In the genomic region with DNA sequence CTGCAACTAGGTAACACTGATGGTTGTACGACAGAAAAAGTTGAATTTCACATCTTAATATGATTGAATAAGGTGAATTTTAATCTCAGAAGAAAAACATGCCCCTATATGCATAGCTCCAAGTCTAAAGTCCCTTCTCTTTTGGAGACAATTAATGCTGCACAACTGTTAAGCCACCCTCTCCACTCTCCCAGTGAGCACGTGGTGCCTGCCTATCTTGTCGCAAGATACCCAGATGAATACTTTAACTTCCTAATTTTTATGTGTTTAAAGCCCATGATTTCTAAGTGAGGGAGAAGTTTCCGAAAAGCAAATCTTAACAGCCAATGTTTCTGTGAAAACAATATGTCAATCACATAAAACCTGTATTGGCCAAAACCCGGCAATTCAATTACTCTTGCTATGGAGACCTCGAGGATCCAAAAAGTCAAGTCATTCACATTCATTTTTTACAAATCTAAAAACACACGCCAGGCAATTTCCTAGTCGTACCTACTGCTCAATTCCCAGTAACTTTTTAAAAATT, we compare ENCODE assay signal across 8 mouse cellular contexts. TPM values are rescaled to one million over a fixed set of nuclear protein-coding genes. Genes with fewer than 3 reads are reported as not detected.
DNase-seq lines count a peak whose midpoint lies in the region; ATAC-seq and TF ChIP-seq lines count a peak whose summit lies in the region.

No protein-coding gene starts in this region.

- H3K4me1 ChIP-seq in erythroblast, embryonic 14.5 days (ENCODE audit: control insufficient read depth): peaks cover 38% of the 10 kb centered on the region
- H3K4me1 ChIP-seq in G1E (ENCODE audit: insufficient read depth, low read depth, low read length): peaks cover 33% of the 10 kb centered on the region
- peaks cover 16% of the 10 kb centered on the region for H3K4me1 ChIP-seq in heart, postnatal 0 days (ENCODE audit: control insufficient read depth, insufficient read depth)

- no peak for DNase-seq in G1E (ENCODE audit: low spot score)
- DNase-seq in heart, postnatal 0 days (ENCODE audit: low spot score): no peak
- DNase-seq in gastrocnemius, postnatal 4 days (ENCODE audit: low spot score in 2 of 2): no peak
- DNase-seq in gastrocnemius, postnatal 14 days: no peak

- H3K27me3 ChIP-seq in erythroblast, embryonic 14.5 days (ENCODE audit: control insufficient read depth): no peaks in the 10 kb centered on the region
- no peaks in the 10 kb centered on the region for H3K27me3 ChIP-seq in G1E (ENCODE audit: insufficient read depth, low read length)
- H3K27me3 ChIP-seq in heart, postnatal 0 days (ENCODE audit: control insufficient read depth, insufficient read depth, low read length): no peaks in the 10 kb centered on the region

- ATAC-seq in erythroblast, adult 5-6 weeks (replicated peaks; ENCODE audit: low FRiP score, poor library complexity, severe bottlenecking): no peak
- ATAC-seq in G1E (ENCODE audit: extremely low read depth, insufficient number of reproducible peaks, low FRiP score, poor library complexity, severe bottlenecking): no peak
- no peak for ATAC-seq in heart, postnatal 0 days (ENCODE audit: insufficient read depth, low read depth)
- no peak for ATAC-seq in erythroid progenitor cell, adult 5-6 weeks (replicated peaks; ENCODE audit: low FRiP score, poor library complexity, severe bottlenecking)

- peaks cover 32% of the 10 kb centered on the region for H3K36me3 ChIP-seq in erythroblast, embryonic 14.5 days (ENCODE audit: control insufficient read depth)
- H3K36me3 ChIP-seq in G1E (replicated peaks) (peaks cover 28% of the 10 kb centered on the region), macrophage (ENCODE audit: inconsistent target) (peaks cover 16% of the 10 kb centered on the region)
- peaks cover 17% of the 10 kb centered on the region for H3K36me3 ChIP-seq in heart, postnatal 0 days (replicated peaks; ENCODE audit: control insufficient read depth, insufficient read depth, low read length)

- no peak for TF ChIP-seq CTCF in G1E (IDR thresholded peaks at IDR 0.05; ENCODE audit: low read depth, low read length)
- TF ChIP-seq CTCF in heart, postnatal 0 days (IDR thresholded peaks at IDR 0.05; ENCODE audit: low read depth): no peak

- peak overlapping the region; percentile 91 for H3K9ac ChIP-seq in heart, postnatal 0 days (replicated peaks; ENCODE audit: low read depth, low read length)

- peak overlapping the region; percentile 98 for H3K4me3 ChIP-seq in erythroblast, embryonic 14.5 days (replicated peaks)
- peak overlapping the region; percentile 95 for H3K4me3 ChIP-seq in G1E (ENCODE audit: low read depth, low read length)
- peak overlapping the region; percentile 71 for H3K4me3 ChIP-seq in heart, postnatal 0 days (ENCODE audit: low read depth, low read length)
- peak overlapping the region; percentile 88 for H3K4me3 ChIP-seq in macrophage (ENCODE audit: inconsistent target)

- WGBS in heart, postnatal 0 days: 1% methylated on average over 8 of the region's 8 CpGs
- 3% methylated on average over 8 of the region's 8 CpGs for WGBS in macrophage (ENCODE audit: missing documents)

- intact Hi-C loops in gastrocnemius, postnatal 14 days (cut with DNase I; ENCODE audit: low total_unique reads): loop anchor here (2.0 kb wide), 1 partner anchor 17 kb away; a partner anchor contains a TSS

- H3K79me2 ChIP-seq in macrophage (ENCODE audit: inconsistent target): peaks cover 55% of the 10 kb centered on the region

- H3K4me2 ChIP-seq in heart, postnatal 0 days (ENCODE audit: low read depth, low read length): peak overlapping the region; percentile 83

- peak overlapping the region; percentile 99 for H3K27ac ChIP-seq in heart, postnatal 0 days (ENCODE audit: low read depth)
- H3K27ac ChIP-seq in macrophage: peak overlapping the region; percentile 71

- TF ChIP-seq EP300 in heart, postnatal 0 days (IDR thresholded peaks at IDR 0.05; ENCODE audit: low read depth): no peak

- H3K9me3 ChIP-seq in erythroblast, embryonic 14.5 days (ENCODE audit: control insufficient read depth, low read length): no peaks in the 10 kb centered on the region
- no peaks in the 10 kb centered on the region for H3K9me3 ChIP-seq in G1E (replicated peaks)
- no peaks in the 10 kb centered on the region for H3K9me3 ChIP-seq in heart, postnatal 0 days (replicated peaks; ENCODE audit: control insufficient read depth, low read length)

RNA-seq across cellular contexts. Expression of a gene that starts 1.0 kb away (rescaled TPM):
- polyA plus RNA-seq in erythroblast, embryonic 14.5 days (2012): 6.6 and 6.7 TPM in 2 replicates
- 48.9 and 88.4 TPM in 2 replicates for total RNA-seq in erythroblast, adult 5-6 weeks (2015; ENCODE audit: low replicate concordance)
- total RNA-seq in erythroblast, adult 5-6 weeks (2017; ENCODE audit: low replicate concordance): 38.1 and 40.6 TPM in 2 replicates
- 225 and 301 TPM in 2 replicates for total RNA-seq in G1E (2014; fragmentation: Nextera tagmentation)
- 151 and 185 TPM in 2 replicates for total RNA-seq in G1E (2017)
- polyA plus RNA-seq in G1E (2012): 81.0 and 83.8 TPM in 2 replicates
- 33.7 and 38.2 TPM in 2 replicates for total RNA-seq in heart, postnatal 0 days (2014; rRNA removed; ENCODE audit: low replicate concordance)
- polyA plus RNA-seq in heart, postnatal 0 days (2015; fragmentation: Nextera tagmentation; extraction: Ambion mirVana): 124 and 131 TPM in 2 replicates
- 10 to 100 TPM in 17 of 26 experiments, 1 to 10 TPM in 9; 1.8 to 44.5 (median 17.4) TPM for total RNA-seq in macrophage (2018; cell fraction: chromatin; rRNA removed)
- 10 to 100 TPM; 48.8 to 95.7 (median 70.1) TPM for total RNA-seq in macrophage (2018; cell fraction: cytosol; rRNA removed)
- 10 to 100 TPM in 25 of 26 experiments, 1 to 10 TPM in 1; 6.6 to 62.9 (median 28.3) TPM for total RNA-seq in macrophage (2018; cell fraction: nucleus; rRNA removed)
- polyA plus RNA-seq in macrophage (2018): 63.0 to 123 TPM (median 82.7 TPM) in 3 replicates
- total RNA-seq in erythroid progenitor cell, adult 5-6 weeks (2015; ENCODE audit: low replicate concordance): 54.8 and 74.6 TPM in 2 replicates
- total RNA-seq in erythroid progenitor cell, adult 5-6 weeks (2017; ENCODE audit: low replicate concordance): 20.9 and 60.2 TPM in 2 replicates
- 10 to 100 TPM; 56.1 to 57.7 TPM for total RNA-seq in gastrocnemius, postnatal 4 days (2021)
- total RNA-seq in gastrocnemius, postnatal 14 days (2021): 10 to 100 TPM; 33.6 to 37.9 TPM

RNA-seq across cellular contexts. Expression of a gene that starts 16.6 kb away (rescaled TPM):
- 0.42 and 0.47 TPM in 2 replicates for polyA plus RNA-seq in erythroblast, embryonic 14.5 days (2012)
- total RNA-seq in erythroblast, adult 5-6 weeks (2015; ENCODE audit: low replicate concordance): 20.8 and 47.6 TPM in 2 replicates
- 18.1 and 23.9 TPM in 2 replicates for total RNA-seq in erythroblast, adult 5-6 weeks (2017; ENCODE audit: low replicate concordance)
- total RNA-seq in G1E (2014; fragmentation: Nextera tagmentation) (57.4 and 57.9 TPM in 2 replicates), G1E (2017) (216 and 240 TPM in 2 replicates)
- polyA plus RNA-seq in G1E (2012) (1.3 TPM in 2 replicates), macrophage (2018) (21.0 to 70.9 TPM (median 48.1 TPM) in 3 replicates)
- total RNA-seq in heart, postnatal 0 days (2014; rRNA removed; ENCODE audit: low replicate concordance): 19.3 and 28.1 TPM in 2 replicates
- 221 and 235 TPM in 2 replicates for polyA plus RNA-seq in heart, postnatal 0 days (2015; fragmentation: Nextera tagmentation; extraction: Ambion mirVana)
- 10 to 100 TPM in 1 of 26 experiments, 1 to 10 TPM in 23, under 1 TPM in 2; 0.61 to 10.8 (median 3.0) TPM for total RNA-seq in macrophage (2018; cell fraction: chromatin; rRNA removed)
- 10 to 100 TPM; 43.6 to 67.9 (median 53.2) TPM for total RNA-seq in macrophage (2018; cell fraction: cytosol; rRNA removed)
- total RNA-seq in macrophage (2018; cell fraction: nucleus; rRNA removed): 10 to 100 TPM in 14 of 26 experiments, 1 to 10 TPM in 12; 3.2 to 26.3 (median 10.2) TPM
- 35.3 and 54.1 TPM in 2 replicates for total RNA-seq in erythroid progenitor cell, adult 5-6 weeks (2015; ENCODE audit: low replicate concordance)
- 16.1 and 25.7 TPM in 2 replicates for total RNA-seq in erythroid progenitor cell, adult 5-6 weeks (2017; ENCODE audit: low replicate concordance)
- 10 to 100 TPM; 77.8 to 83.5 TPM for total RNA-seq in gastrocnemius, postnatal 4 days (2021)
- total RNA-seq in gastrocnemius, postnatal 14 days (2021): 10 to 100 TPM; 76.2 to 80.1 TPM

RNA-seq across cellular contexts. Expression of a gene that starts 58.3 kb away (rescaled TPM):
- polyA plus RNA-seq in erythroblast, embryonic 14.5 days (2012): not detected in 2 replicates
- not detected in 2 replicates for total RNA-seq in erythroblast, adult 5-6 weeks (2015; ENCODE audit: low replicate concordance)
- total RNA-seq in erythroblast, adult 5-6 weeks (2017; ENCODE audit: low replicate concordance): not detected in 2 replicates
- not detected in 2 replicates for total RNA-seq in G1E (2014; fragmentation: Nextera tagmentation)
- under 0.01 and 0.05 TPM in 2 replicates for total RNA-seq in G1E (2017)
- not detected in 2 replicates for polyA plus RNA-seq in G1E (2012)
- 0.08 and 0.31 TPM in 2 replicates for total RNA-seq in heart, postnatal 0 days (2014; rRNA removed; ENCODE audit: low replicate concordance)
- polyA plus RNA-seq in heart, postnatal 0 days (2015; fragmentation: Nextera tagmentation; extraction: Ambion mirVana): 0.04 TPM in 2 replicates
- total RNA-seq in macrophage (2018; cell fraction: chromatin; rRNA removed): 10 to 100 TPM in 2 of 26 experiments, 1 to 10 TPM in 3, under 1 TPM in 6, not detected in 15; 0.15 to 12.4 (median 0.71) TPM
- total RNA-seq in macrophage (2018; cell fraction: cytosol; rRNA removed): 1 to 10 TPM in 1 of 26 experiments, under 1 TPM in 12, not detected in 13; 0.03 to 1.5 (median 0.06) TPM
- 1 to 10 TPM in 4 of 26 experiments, under 1 TPM in 9, not detected in 13; 0.09 to 5.7 (median 0.29) TPM for total RNA-seq in macrophage (2018; cell fraction: nucleus; rRNA removed)
- polyA plus RNA-seq in macrophage (2018): not detected in 3 replicates
- not detected in 2 replicates for total RNA-seq in erythroid progenitor cell, adult 5-6 weeks (2015; ENCODE audit: low replicate concordance)
- total RNA-seq in erythroid progenitor cell, adult 5-6 weeks (2017; ENCODE audit: low replicate concordance): not detected in 2 replicates
- under 1 TPM; 0.05 to 0.10 TPM for total RNA-seq in gastrocnemius, postnatal 4 days (2021)
- under 1 TPM in 1 of 2 experiments, not detected in 1; 0.04 TPM for total RNA-seq in gastrocnemius, postnatal 14 days (2021)
